Mouse (Mus musculus): Measurements from ENCODE around the gene Pdia4. TPM values are rescaled to one million over a fixed set of nuclear protein-coding genes. Genes with fewer than 3 reads are reported as not detected.
A peak's percentile ranks its signal among the peaks of the same experiment; 100 is the strongest.
"Not testable (repeated sequence)": the region's sequence is repeated elsewhere in the genome, so short reads cannot be mapped to it uniquely, and the experiment has no call there.

Pdia4 gene
- 100 to 1,000 TPM; 141 to 180 (median 169) TPM for polyA plus RNA-seq (2017; shearing (Covaris generic))

GRCm38 (mm10) chr6:47813257-47813878 is at the start of gene Pdia4:
TSS of gene Pdia4 (minus strand) at chr6:47813430.
- ATAC-seq, result peak; percentile 95

GRCm38 (mm10) chr6:47857729-47858128 is 44.5 kb upstream of the Pdia4 start:
- not testable (repeated sequence) for ATAC-seq

- no peak for ATAC-seq
These were observed 44.0 kb upstream of the Pdia4 start for GRCm38 (mm10) chr6:47857241-47857640.

- ATAC-seq, result no peak
These were observed 32.5 kb upstream of the Pdia4 start for GRCm38 (mm10) chr6:47845779-47846178.

GRCm38 (mm10) chr6:47842337-47842736 is 29.1 kb upstream of the Pdia4 start:
- no peak for ATAC-seq

- no peak for ATAC-seq
These were observed 28.6 kb upstream of the Pdia4 start for GRCm38 (mm10) chr6:47841831-47842230.

- ATAC-seq, result no peak
These were observed 27.8 kb upstream of the Pdia4 start for GRCm38 (mm10) chr6:47841077-47841476.

GRCm38 (mm10) chr6:47837630-47838029 is 24.4 kb upstream of the Pdia4 start:
- ATAC-seq, result no peak

- peak; percentile 41 for ATAC-seq
These were observed 22.8 kb upstream of the Pdia4 start for GRCm38 (mm10) chr6:47835984-47836521.

- ATAC-seq, result peak; percentile 95
These were observed 22.3 kb upstream of the Pdia4 start, which contains the start of gene Zfp398 for GRCm38 (mm10) chr6:47835482-47835983. TSS of gene Zfp398 (plus strand) at chr6:47835661.

GRCm38 (mm10) chr6:47832220-47832619 is 19.0 kb upstream of the Pdia4 start:
- ATAC-seq, result no peak

GRCm38 (mm10) chr6:47830104-47831078 is 17.2 kb upstream of the Pdia4 start, which contains the start of gene Zfp786:
TSS of gene Zfp786 (minus strand) at chr6:47830867.
- peak; percentile 91 for ATAC-seq

- no peak for ATAC-seq
These were observed 15.7 kb upstream of the Pdia4 start for GRCm38 (mm10) chr6:47828950-47829349.

- ATAC-seq, result no peak
These were observed 14.2 kb upstream of the Pdia4 start for GRCm38 (mm10) chr6:47827462-47827861.

- ATAC-seq, result no peak
These were observed 11.0 kb upstream of the Pdia4 start for GRCm38 (mm10) chr6:47824241-47824640.

- ATAC-seq, result no peak
These were observed 8.5 kb upstream of the Pdia4 start for GRCm38 (mm10) chr6:47821776-47822175.

- ATAC-seq, result no peak
These were observed 8.0 kb upstream of the Pdia4 start for GRCm38 (mm10) chr6:47821236-47821635.

- ATAC-seq, result no peak
These were observed 6.5 kb upstream of the Pdia4 start for GRCm38 (mm10) chr6:47819626-47820325.

GRCm38 (mm10) chr6:47818721-47819120 is 5.5 kb upstream of the Pdia4 start:
- ATAC-seq, result no peak

- no peak for ATAC-seq
These were observed 2.9 kb upstream of the Pdia4 start for GRCm38 (mm10) chr6:47816151-47816550.

GRCm38 (mm10) chr6:47812271-47812915 is 837 bp downstream of the Pdia4 start:
- ATAC-seq, result no peak

- no peak for ATAC-seq
These were observed 1.9 kb downstream of the Pdia4 start for GRCm38 (mm10) chr6:47811324-47811723.
